Mouse (Mus musculus) MEL (cell line): Measurements from ENCODE around the gene Crybb1. TPM values are rescaled to one million over a fixed set of nuclear protein-coding genes. Genes with fewer than 3 reads are reported as not detected.

Experiments used
- DNase-seq: peaks from one replicate; pipeline ENCODE4 v3.0.0; 2011; ENCODE audit warnings: low read depth, low spot score
- H3K27ac ChIP-seq: 2 replicates; pipeline ENCODE4 v1.5.1; 2012; ENCODE audit warnings: low read depth, mild to moderate bottlenecking, control low read depth, low read length, moderate library complexity; ENCODE audit not compliant: control insufficient read depth
- H3K27me3 ChIP-seq, 2 experiments: fragments of 150-350 bp in 1 of 2; sonication (generic) in 1 of 2; 2 replicates each; pipeline ENCODE4 v1.6.1; 2012; ENCODE audit warnings: low read length in 2 of 2, mild to moderate bottlenecking in 2 of 2, improper control_type of control experiment in 1 of 2, moderate library complexity in 1 of 2; ENCODE audit not compliant: insufficient read depth in 2 of 2, control insufficient read depth in 1 of 2
- H3K36me3 ChIP-seq, 2 experiments: 2 replicates each; pipeline ENCODE4 v1.6.1; 2012 to 2014; ENCODE audit warnings: low read length in 2 of 2, improper control_type of control experiment in 1 of 2, inconsistent platforms in 1 of 2, mild to moderate bottlenecking in 1 of 2; ENCODE audit not compliant: insufficient read depth in 2 of 2, control insufficient read depth in 1 of 2
- H3K4me1 ChIP-seq, 2 experiments: fragments of 150-350 bp in 1 of 2; sonication (generic) in 1 of 2; 2 replicates each; pipeline ENCODE4 v1.6.1; 2012; ENCODE audit warnings: low read length in 2 of 2, improper control_type of control experiment in 1 of 2, mild to moderate bottlenecking in 1 of 2; ENCODE audit not compliant: insufficient read depth in 2 of 2, control insufficient read depth in 1 of 2
- H3K4me3 ChIP-seq, 2 experiments: fragments of 150-350 bp in 1 of 2; sonication (generic) in 1 of 2; 2 replicates each; pipeline ENCODE4 v1.5.1; 2012; ENCODE audit warnings: low read depth in 2 of 2, low read length in 2 of 2, mild to moderate bottlenecking in 2 of 2, moderate library complexity in 2 of 2, control low read depth in 1 of 2, improper control_type of control experiment in 1 of 2; ENCODE audit not compliant: control insufficient read depth in 1 of 2, insufficient read depth in 1 of 2
- H3K79me2 ChIP-seq: 2 replicates; pipeline ENCODE4 v1.6.1; 2012; ENCODE audit warnings: mild to moderate bottlenecking, low read length, moderate library complexity; ENCODE audit not compliant: control insufficient read depth, poor library complexity, insufficient read depth
- H3K9ac ChIP-seq: 2 replicates; pipeline ENCODE4 v1.6.1; 2012; ENCODE audit warnings: low read depth, mild to moderate bottlenecking, control low read depth, low read length, moderate library complexity; ENCODE audit not compliant: control insufficient read depth, poor library complexity, severe bottlenecking
- H3K9me3 ChIP-seq: fragments of 150-350 bp; sonication (generic); replicated peaks from 2 replicates; pipeline ENCODE4 v1.6.1; 2012; ENCODE audit warnings: mild to moderate bottlenecking, low read length, improper control_type of control experiment, moderate library complexity; ENCODE audit not compliant: insufficient read depth
- E2F4 ChIP-seq: IDR thresholded peaks from 2 replicates; pipeline ENCODE4 v1.6.1; 2011; ENCODE audit warnings: low read depth, low read length, improper control_type of control experiment, borderline replicate concordance
- ELF1 ChIP-seq: IDR thresholded peaks from 2 replicates; pipeline ENCODE4 v1.6.1; 2014; ENCODE audit warnings: low read depth, mild to moderate bottlenecking, inconsistent platforms, low read length, improper control_type of control experiment, moderate library complexity
- GABPA ChIP-seq: IDR thresholded peaks from 2 replicates; pipeline ENCODE4 v1.6.1; 2012; ENCODE audit warnings: low read depth, mild to moderate bottlenecking, inconsistent platforms, low read length, improper control_type of control experiment, moderate library complexity
- GATA1 ChIP-seq: IDR thresholded peaks from 2 replicates; pipeline ENCODE4 v1.6.1; 2011; ENCODE audit warnings: low read depth, low read length, improper control_type of control experiment
- HCFC1 ChIP-seq: IDR thresholded peaks from 2 replicates; pipeline ENCODE4 v1.6.1; 2012; ENCODE audit warnings: low read depth, mild to moderate bottlenecking, inconsistent platforms, low read length, improper control_type of control experiment, moderate library complexity
- JUND ChIP-seq: IDR thresholded peaks from 2 replicates; pipeline ENCODE4 v1.6.1; 2011; ENCODE audit warnings: low read depth, mild to moderate bottlenecking, improper control_type of control experiment, low read length
- MAFK ChIP-seq: IDR thresholded peaks from 2 replicates; pipeline ENCODE4 v1.6.1; 2011; ENCODE audit warnings: low read depth, mild to moderate bottlenecking, low read length, improper control_type of control experiment, borderline replicate concordance
- MAX ChIP-seq: IDR thresholded peaks from 2 replicates; pipeline ENCODE4 v1.6.1; 2011; ENCODE audit warnings: low read length, improper control_type of control experiment
- MYB ChIP-seq: IDR thresholded peaks from 2 replicates; pipeline ENCODE4 v1.6.1; 2011; ENCODE audit warnings: mild to moderate bottlenecking, low read depth, low read length, improper control_type of control experiment
- POLR2AphosphoS2 ChIP-seq: IDR thresholded peaks from 2 replicates; pipeline ENCODE4 v1.6.1; 2011; ENCODE audit warnings: low read length, improper control_type of control experiment
- POLR2AphosphoS5 ChIP-seq: IDR thresholded peaks from 2 replicates; pipeline ENCODE4 v1.6.1; 2012; ENCODE audit warnings: low read depth, borderline replicate concordance, mild to moderate bottlenecking, inconsistent platforms, low read length, moderate library complexity, mixed read lengths
- SMC3 ChIP-seq: IDR thresholded peaks from 2 replicates; pipeline ENCODE4 v1.6.1; 2011; ENCODE audit warnings: low read depth, low read length, improper control_type of control experiment
- TAL1 ChIP-seq: IDR thresholded peaks from 2 replicates; pipeline ENCODE4 v1.6.1; 2012; ENCODE audit warnings: mild to moderate bottlenecking, inconsistent platforms, low read length, moderate library complexity, mixed read lengths
- USF1 ChIP-seq: IDR thresholded peaks from 2 replicates; pipeline ENCODE4 v1.6.1; 2014; ENCODE audit warnings: low read depth, mild to moderate bottlenecking, inconsistent platforms, low read length, improper control_type of control experiment, moderate library complexity
- ZC3H11A ChIP-seq: IDR thresholded peaks from 2 replicates; pipeline ENCODE4 v1.6.1; 2012; ENCODE audit warnings: low read depth, mild to moderate bottlenecking, inconsistent platforms, low read length, improper control_type of control experiment
- ZMIZ1 ChIP-seq: IDR thresholded peaks from 2 replicates; pipeline ENCODE4 v1.6.1; 2012; ENCODE audit warnings: low read depth, mild to moderate bottlenecking, inconsistent platforms, low read length, improper control_type of control experiment, moderate library complexity
- polyA plus RNA-seq, 2 experiments: library from polyadenylated mRNA; stranded (reverse) in 1 of 2; unstranded in 1 of 2; fragments of >175 nt in 1 of 2; fragments of >200 nt in 1 of 2; gene quantifications; 2 replicates each; pipeline versions ENCODE4 v1.2.1 to v1.2.4; 2012; ENCODE audit warnings: low replicate concordance in 2 of 2, low read depth in 1 of 2; ENCODE audit not compliant: insufficient read length in 2 of 2, insufficient read depth in 1 of 2, missing spikeins in 1 of 2
- total RNA-seq: library from RNA; depleted of rRNA; stranded (reverse); fragments of 300-350 nt; gene quantifications from 2 replicates; pipeline ENCODE4 v1.2.3, GENCODE M21; 2012

Crybb1 gene
- total and polyA plus RNA-seq, 3 experiments, result 0.24 to 0.27 TPM; not detected in 1

DNA sequence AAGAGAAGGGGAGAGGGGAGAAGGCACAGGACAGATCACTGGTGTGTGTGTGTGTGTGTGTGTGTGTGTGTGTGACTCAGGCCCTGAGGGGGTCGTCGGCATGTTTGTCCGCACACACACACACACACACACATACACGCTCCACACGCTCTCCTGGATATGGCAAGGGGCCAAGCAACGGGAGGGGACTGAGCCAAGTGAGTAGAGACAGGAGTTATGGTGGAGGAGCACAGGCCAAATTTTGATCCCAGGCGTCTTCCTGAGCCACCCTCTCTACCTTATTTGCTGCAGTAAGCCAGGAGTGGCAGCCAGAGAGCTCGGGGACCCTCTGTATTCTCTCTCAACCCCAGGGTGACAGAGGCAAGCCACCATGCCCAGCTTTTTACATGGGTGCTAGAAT lies 33.6 kb downstream of the Crybb1 start:
- no peak for DNase-seq
- Histone ChIP-seq H3K9me3 (no peaks in the 10 kb centered on the region), H3K79me2 (peaks cover 69% of the 10 kb centered on the region), H3K36me3 (peaks cover 0 to 38% of the 10 kb centered on the region in 2 experiments; a peak in 2 of 4 replicates), H3K27ac (no peak overlapping the region)
- TF ChIP-seq ZC3H11A (no peak), TAL1 (no peak)
- TF ChIP-seq, all 39 proteins: peak for 0
- Histone ChIP-seq H3K27me3 (no peaks in the 10 kb centered on the region), H3K4me1 (peaks cover 10 to 46% of the 10 kb centered on the region in 2 experiments), H3K4me3 (no peak overlapping the region), H3K9ac (no peak overlapping the region)

DNA sequence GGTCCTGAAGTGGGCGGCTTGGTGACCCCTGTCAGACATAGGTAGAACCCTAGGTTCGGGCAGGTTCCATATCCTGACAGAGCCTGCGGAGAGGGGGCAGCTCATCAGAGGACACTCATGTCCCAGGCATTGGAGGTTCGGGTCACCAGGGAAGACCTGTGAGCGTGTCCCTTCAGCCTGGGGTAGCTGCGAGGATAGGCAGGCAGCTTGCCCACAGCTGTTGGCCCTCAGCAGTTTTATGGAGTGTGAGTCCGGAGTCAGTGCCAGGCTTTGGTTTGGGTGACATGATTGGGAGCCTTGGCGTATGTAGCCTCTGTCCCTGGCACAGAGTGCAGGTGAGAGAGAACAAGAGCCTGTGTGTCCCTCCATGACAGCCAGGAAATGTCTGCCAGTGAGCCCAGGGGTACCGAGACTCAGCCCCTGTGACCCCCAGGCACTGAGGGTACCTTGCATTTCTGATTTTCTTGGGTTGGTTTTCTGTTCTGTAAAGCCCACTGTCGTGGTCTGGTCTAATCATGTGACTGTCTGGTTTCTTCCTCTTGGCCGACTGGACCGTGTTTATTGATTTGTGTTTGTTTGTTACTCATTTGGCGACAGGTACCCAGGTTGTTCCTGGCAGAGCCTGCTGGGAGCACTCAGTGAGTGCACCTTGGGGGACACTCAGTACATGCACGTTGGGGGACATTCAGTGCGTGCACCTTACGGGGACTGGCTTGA lies 34.4 kb downstream of the Crybb1 start:
- DNase-seq, result no peak
- TF ChIP-seq USF1 (no peak), ELF1 (no peak)
- H3K27ac ChIP-seq, result no peak overlapping the region
- H3K4me3 ChIP-seq, result no peak overlapping the region
- no peaks in the 10 kb centered on the region for H3K27me3 ChIP-seq
- peaks cover 62% of the 10 kb centered on the region for H3K79me2 ChIP-seq
- H3K9ac ChIP-seq, result no peak overlapping the region
- H3K4me1 ChIP-seq, result peaks cover 7 to 46% of the 10 kb centered on the region in 2 experiments
- no peaks in the 10 kb centered on the region for H3K9me3 ChIP-seq
- H3K36me3 ChIP-seq, result peaks cover 0 to 31% of the 10 kb centered on the region in 2 experiments; a peak in 2 of 4 replicates

DNA sequence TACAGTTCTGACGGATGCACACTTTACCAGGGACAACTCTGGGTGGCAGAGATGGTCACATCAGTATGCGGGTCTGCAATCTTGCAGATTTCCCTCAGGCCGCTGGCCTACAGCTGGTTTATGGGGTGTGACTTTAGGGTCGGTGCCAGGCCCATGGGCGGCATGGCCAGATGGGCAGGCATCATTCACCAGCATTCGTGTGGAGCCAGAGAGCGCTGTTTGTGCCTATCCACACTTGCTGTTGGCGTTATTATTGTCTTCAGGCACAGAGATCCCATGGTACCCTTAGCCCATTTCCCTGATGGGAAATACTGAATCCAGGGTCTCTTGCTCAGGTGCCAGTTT lies 34.9 kb downstream of the Crybb1 start:
- Histone ChIP-seq H3K79me2 (peaks cover 60% of the 10 kb centered on the region), H3K36me3 (peaks cover 0 to 29% of the 10 kb centered on the region in 2 experiments; a peak in 2 of 4 replicates), H3K4me3 (no peak overlapping the region), H3K9me3 (no peaks in the 10 kb centered on the region), H3K27ac (no peak overlapping the region), H3K9ac (no peak overlapping the region), H3K27me3 (no peaks in the 10 kb centered on the region), H3K4me1 (peaks cover 10 to 46% of the 10 kb centered on the region in 2 experiments)
- DNase-seq, result no peak
- TF ChIP-seq GABPA, result no peak
- TF ChIP-seq MAFK, result no peak
- no peak for TF ChIP-seq MAX
- TF ChIP-seq GATA1, result no peak
- TF ChIP-seq ZC3H11A, result no peak
- no peak for TF ChIP-seq MYB
- TF ChIP-seq ELF1, result no peak
- no peak for TF ChIP-seq E2F4
- no peak for TF ChIP-seq JUND
- TF ChIP-seq POLR2AphosphoS5, result no peak
- TF ChIP-seq SMC3, result no peak
- no peak for TF ChIP-seq HCFC1
- TF ChIP-seq POLR2AphosphoS2, result no peak
- TF ChIP-seq ZMIZ1, result no peak
- no peak for TF ChIP-seq TAL1
